In the genomic region with DNA sequence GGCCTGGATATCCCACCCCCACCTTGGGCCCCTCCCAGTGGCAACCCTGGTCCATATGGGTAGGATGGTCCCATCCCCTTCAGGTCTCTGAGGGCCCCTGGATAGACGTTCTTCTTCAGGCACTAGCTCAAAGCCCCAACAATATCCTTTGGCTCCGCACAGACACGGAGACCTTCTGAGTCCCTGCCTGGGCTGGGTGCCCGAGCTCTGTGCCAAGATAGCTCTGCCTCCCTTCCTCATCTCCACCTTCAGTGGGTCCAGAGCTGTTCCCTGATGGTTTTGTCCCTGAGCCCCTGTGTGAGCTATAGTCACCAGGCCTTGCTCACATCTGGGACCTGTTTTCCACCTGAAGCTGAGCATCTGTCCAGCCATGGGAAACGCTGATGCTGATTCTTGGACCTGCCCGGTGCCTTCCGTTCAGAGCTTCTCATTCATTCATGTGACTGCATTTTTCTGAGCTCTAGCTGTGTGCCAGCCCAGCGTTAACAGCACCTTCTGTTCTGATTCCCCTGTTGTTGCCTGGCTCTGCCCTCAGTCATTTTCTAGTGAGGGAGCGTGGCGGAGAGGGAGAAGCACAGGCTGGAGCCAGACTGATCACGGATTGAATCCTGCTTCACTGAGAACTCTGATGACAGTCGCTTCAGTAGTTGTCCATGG, we compare ENCODE assay signal across 11 mouse cellular contexts. TPM values are rescaled to one million over a fixed set of nuclear protein-coding genes. Genes with fewer than 3 reads are reported as not detected.
DNase-seq lines count a peak whose midpoint lies in the region; ATAC-seq lines count a peak whose summit lies in the region.
"Had no signal": no experiment of that assay in that cellular context is flagged by ENCODE, and none has a peak within 500 bp of the region (broad histone marks: within the 10 kb centered on the region; RNA-seq: fewer than 3 reads in every experiment).

No protein-coding gene starts in this region.

- DNase-seq in hindbrain, embryonic 10.5 days (ENCODE audit: low spot score) = no peak
- DNase-seq in Muller cell, postnatal 12 days (ENCODE audit: inconsistent ontology term) = peak; percentile 43
- DNase-seq in cerebellum, adult 8-10 months = peak; percentile 85
- DNase-seq in heart, postnatal 14 days = peak; percentile 44 to 59
- DNase-seq in testis, postnatal 10 days (ENCODE audit: low spot score) = no peak
- no peak for DNase-seq in gastrocnemius, postnatal 4 days (ENCODE audit: low spot score in 2 of 2)
- no peak for DNase-seq in thymus, postnatal 25 days
- DNase-seq: spleen, adult 18-20 months had no signal

- H3K9ac ChIP-seq in hindbrain, embryonic 15.5 days = no peak overlapping the region
- H3K9ac ChIP-seq: liver, embryonic 12.5 days; midbrain, embryonic 15.5 days had no signal

- ATAC-seq in hindbrain, embryonic 15.5 days (ENCODE audit: low FRiP score, low read depth) = 0 out of 2 replicates have a peak, but pooled peaks have one; percentile 21
- ATAC-seq: liver, embryonic 12.5 days; midbrain, embryonic 15.5 days had no signal

- intact Hi-C loops in heart, postnatal 14 days (cut with DNase I) = loop anchor here (5.0 kb wide), 1 partner anchor 40 kb away; no protein-coding TSS in a partner anchor

- peaks cover 17% of the 10 kb centered on the region for H3K4me1 ChIP-seq in hindbrain, embryonic 15.5 days (replicated peaks)
- 0 out of 2 replicates have a peak, but pooled peaks cover 3% of the 10 kb centered on the region for H3K4me1 ChIP-seq in hindbrain, embryonic 10.5 days (replicated peaks)
- H3K4me1 ChIP-seq: midbrain, embryonic 15.5 days had no signal

- H3K9me3 ChIP-seq in hindbrain, embryonic 15.5 days = no peaks in the 10 kb centered on the region
- no peaks in the 10 kb centered on the region for H3K9me3 ChIP-seq in hindbrain, embryonic 10.5 days
- H3K9me3 ChIP-seq: liver, embryonic 12.5 days; midbrain, embryonic 15.5 days had no signal

- no peaks in the 10 kb centered on the region for H3K36me3 ChIP-seq in hindbrain, embryonic 15.5 days
- no peaks in the 10 kb centered on the region for H3K36me3 ChIP-seq in hindbrain, embryonic 10.5 days
- H3K36me3 ChIP-seq: liver, embryonic 12.5 days; midbrain, embryonic 15.5 days had no signal

- H3K27me3 ChIP-seq in hindbrain, embryonic 15.5 days = no peaks in the 10 kb centered on the region
- H3K27me3 ChIP-seq in hindbrain, embryonic 10.5 days (ENCODE audit: insufficient read depth, poor library complexity, severe bottlenecking) = no peaks in the 10 kb centered on the region
- H3K27me3 ChIP-seq: midbrain, embryonic 15.5 days had no signal

- H3K4me2 ChIP-seq in hindbrain, embryonic 15.5 days = no peak overlapping the region
- H3K4me2 ChIP-seq: liver, embryonic 12.5 days; midbrain, embryonic 15.5 days had no signal

- H3K27ac ChIP-seq in hindbrain, embryonic 15.5 days (replicated peaks) = no peak overlapping the region
- no peak overlapping the region for H3K27ac ChIP-seq in hindbrain, embryonic 10.5 days
- H3K27ac ChIP-seq: liver, embryonic 12.5 days; midbrain, embryonic 15.5 days had no signal

- H3K4me3 ChIP-seq in hindbrain, embryonic 15.5 days = no peak overlapping the region
- H3K4me3 ChIP-seq in hindbrain, embryonic 10.5 days = no peak overlapping the region
- H3K4me3 ChIP-seq: liver, embryonic 12.5 days; midbrain, embryonic 15.5 days had no signal

- 75% methylated on average over 12 of the region's 12 CpGs for WGBS in hindbrain, embryonic 15.5 days
- 85% methylated on average over 12 of the region's 12 CpGs for WGBS in hindbrain, embryonic 10.5 days

RNA-seq across cellular contexts. Expression of gene Kcnk3, which starts 10.2 kb away (rescaled TPM):
- 11.7 and 12.8 TPM in 2 replicates for polyA plus RNA-seq in hindbrain, embryonic 15.5 days (2015; fragmentation: Nextera tagmentation; extraction: Ambion mirVana)
- 0.12 and 0.52 TPM in 2 replicates for polyA plus RNA-seq in hindbrain, embryonic 10.5 days (2016; fragmentation: Nextera tagmentation; extraction: Ambion mirVana)
- total RNA-seq in heart, postnatal 14 days (2021) = 100 to 1,000 TPM; 181 to 186 TPM
- 1 to 10 TPM; 2.1 to 3.3 TPM for total RNA-seq in gastrocnemius, postnatal 4 days (2021)

RNA-seq across cellular contexts. Expression of gene Cib4, which starts 32.1 kb away (rescaled TPM):
- not detected in 2 replicates for polyA plus RNA-seq in hindbrain, embryonic 15.5 days (2015; fragmentation: Nextera tagmentation; extraction: Ambion mirVana)
- polyA plus RNA-seq in hindbrain, embryonic 10.5 days (2016; fragmentation: Nextera tagmentation; extraction: Ambion mirVana) = not detected in 2 replicates
- not detected for total RNA-seq in heart, postnatal 14 days (2021)
- not detected for total RNA-seq in gastrocnemius, postnatal 4 days (2021)
- polyA plus RNA-seq: liver, embryonic 12.5 days; midbrain, embryonic 15.5 days had no signal

Comparison
In these comparisons a context has a peak if more than half of its experiments do, and no peak if none do; other contexts are left out.
1. DNase-seq: peak in Muller cell, postnatal 12 days (single experiment), cerebellum, adult 8-10 months (single experiment) and heart, postnatal 14 days (2 of 2); none in hindbrain, embryonic 10.5 days (single experiment), testis, postnatal 10 days (single experiment), gastrocnemius, postnatal 4 days (0 of 2) and thymus, postnatal 25 days (single experiment).
2. RNA of gene Kcnk3, which starts 10.2 kb away (total RNA-seq): 181 to 186 TPM in heart, postnatal 14 days; 2.1 to 3.3 TPM in gastrocnemius, postnatal 4 days; every median in the first group is over 10 times any median in the second.